Mouse (Mus musculus) heart, embryonic 10.5 days (tissue): ENCODE measurements around the gene Psmb9. TPM values are rescaled to one million over a fixed set of nuclear protein-coding genes. Genes with fewer than 3 reads are reported as not detected.
A peak's percentile ranks its signal among the peaks of the same experiment; 100 is the strongest.
"Not testable (repeated sequence)": the region's sequence is repeated elsewhere in the genome, so short reads cannot be mapped to it uniquely, and the experiment has no call there.

Source experiments
- DNase-seq: peaks from one replicate; pipeline ENCODE4 v3.0.0-alpha.2; 2017; ENCODE audit warnings: low spot score
- H3K27ac ChIP-seq: fragments of 300-500 bp; sonication (generic); 2 replicates; pipeline ENCODE4 v1.5.1; 2016; ENCODE audit warnings: mild to moderate bottlenecking
- H3K27me3 ChIP-seq: fragments of 300-500 bp; sonication (generic); 2 replicates; pipeline ENCODE4 v1.6.1; 2016; ENCODE audit warnings: mild to moderate bottlenecking; ENCODE audit not compliant: poor library complexity, insufficient read depth, severe bottlenecking
- H3K36me3 ChIP-seq: fragments of 300-500 bp; sonication (generic); 2 replicates; pipeline ENCODE4 v1.6.1; 2016; ENCODE audit warnings: mild to moderate bottlenecking, moderate library complexity
- H3K4me1 ChIP-seq: fragments of 300-500 bp; sonication (generic); 2 replicates; pipeline ENCODE4 v1.6.1; 2016; ENCODE audit warnings: mild to moderate bottlenecking
- H3K4me3 ChIP-seq: fragments of 300-500 bp; sonication (generic); 2 replicates; pipeline ENCODE4 v1.5.1; 2016; ENCODE audit warnings: mild to moderate bottlenecking, moderate library complexity
- H3K9me3 ChIP-seq: fragments of 300-500 bp; sonication (generic); 2 replicates; pipeline ENCODE4 v1.6.1; 2016; ENCODE audit warnings: mild to moderate bottlenecking, moderate library complexity
- WGBS: fragments of 180-500 bp; shearing (Covaris S2); methylation state at CpG from one replicate; pipeline ENCODE4 v1.1.7; 2016; 5-methylcytosine and 5-hydroxymethylcytosine counted together
- polyA plus RNA-seq: library from polyadenylated mRNA; unstranded; fragments of >200 nt; fragmentation: Nextera tagmentation; extraction: Ambion mirVana; gene quantifications from 2 replicates; pipeline ENCODE4 v1.2.1, GENCODE M21; 2016

Psmb9 gene
- 0.41 and 0.60 TPM in 2 replicates for polyA plus RNA-seq

DNA sequence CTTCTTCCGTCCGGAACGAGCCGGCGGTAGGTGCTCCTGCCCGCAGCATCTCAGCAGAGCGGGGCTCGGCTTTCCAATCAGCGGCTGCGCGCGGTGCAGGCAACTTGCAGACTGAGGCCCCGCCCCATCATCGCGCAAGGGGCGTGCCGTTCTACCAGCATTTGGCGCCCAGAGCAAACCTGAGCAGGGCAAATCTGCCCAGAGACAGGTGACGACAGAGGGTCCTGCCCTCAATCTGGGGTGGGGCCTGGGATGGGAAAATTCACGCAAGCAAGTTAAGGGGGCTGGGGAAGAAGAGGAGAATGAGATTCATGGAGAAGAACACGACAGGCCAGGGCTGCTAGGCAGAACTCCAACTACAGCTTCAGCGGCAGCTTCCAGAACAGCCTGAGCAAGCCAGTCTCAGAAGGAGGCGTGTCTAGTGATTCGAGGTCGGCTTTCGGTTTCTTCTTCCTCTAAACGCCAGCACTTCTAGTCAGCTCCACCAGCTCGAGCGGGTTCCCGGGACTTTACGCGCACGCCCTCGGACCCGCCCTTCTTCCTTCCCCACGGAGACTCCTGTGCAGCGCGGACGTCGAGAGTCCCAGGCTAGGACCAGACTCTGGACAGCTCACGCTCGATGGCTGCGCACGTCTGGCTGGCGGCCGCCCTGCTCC lies at the start of gene Psmb9, which contains the start of gene Tap1:
Gene Psmb9, minus strand, starts transcription at position 504 of the 656 bp plus-strand sequence.
Gene Tap1, plus strand, starts transcription at position 293 of the 656 bp plus-strand sequence.
- peak within 1 kb of the TSS; percentile 68 for H3K4me3 ChIP-seq
- no peaks in the 10 kb centered on the region for H3K36me3 ChIP-seq
- H3K9me3 ChIP-seq: no peaks in the 10 kb centered on the region
- peak within 1 kb of the TSS; percentile 56; the same call in 1 of the 2 replicates for H3K27ac ChIP-seq
- H3K27me3 ChIP-seq: peaks cover 98% of the 10 kb centered on the region
- DNase-seq: peak; percentile 94
- WGBS: under 1% methylated on average over 46 of the region's 46 CpGs
- H3K4me1 ChIP-seq: peaks cover 17% of the 10 kb centered on the region

GRCm38 (mm10) chr17:34236691-34237090 lies 49.1 kb upstream of the Psmb9 start:
- Histone ChIP-seq H3K4me1 (no peaks in the 10 kb centered on the region), H3K9me3 (no peaks in the 10 kb centered on the region), H3K27me3 (no peaks in the 10 kb centered on the region), H3K36me3 (no peaks in the 10 kb centered on the region), H3K4me3 (no peak overlapping the region), H3K27ac (no peak overlapping the region)
- DNase-seq: no peak
- WGBS: 79% methylated on average over 5 of the region's 5 CpGs

- Histone ChIP-seq H3K9me3 (no peaks in the 10 kb centered on the region), H3K4me3 (no peak overlapping the region), H3K36me3 (no peaks in the 10 kb centered on the region), H3K27ac (no peak overlapping the region), H3K27me3 (no peaks in the 10 kb centered on the region), H3K4me1 (no peaks in the 10 kb centered on the region)
- DNase-seq: no peak
- WGBS: 55% methylated on average over 9 of the region's 9 CpGs
Observed at GRCm38 (mm10) chr17:34234926-34235325, 47.4 kb upstream of the Psmb9 start.

GRCm38 (mm10) chr17:34232021-34232420 lies 44.5 kb upstream of the Psmb9 start:
- not testable (repeated sequence) for H3K27ac ChIP-seq, H3K36me3 ChIP-seq, H3K27me3 ChIP-seq, H3K4me1 ChIP-seq, H3K9me3 ChIP-seq, H3K4me3 ChIP-seq, DNase-seq
- WGBS: 86% methylated on average over 7 of the region's 7 CpGs

DNA sequence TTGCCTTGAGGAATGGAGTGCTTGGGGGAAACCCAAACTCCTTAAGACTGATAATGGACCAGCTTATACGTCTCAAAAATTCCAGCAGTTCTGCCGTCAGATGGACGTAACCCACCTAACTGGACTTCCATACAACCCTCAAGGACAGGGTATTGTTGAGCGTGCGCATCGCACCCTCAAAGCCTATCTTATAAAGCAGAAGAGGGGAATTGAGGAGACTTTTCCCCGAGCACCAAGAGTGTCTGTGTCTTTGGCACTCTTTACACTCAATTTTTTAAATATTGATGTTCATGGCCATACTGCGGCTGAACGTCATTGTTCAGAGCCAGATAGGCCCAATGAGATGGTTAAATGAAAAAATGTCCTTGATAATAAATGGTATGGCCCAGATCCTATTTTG lies 43.4 kb upstream of the Psmb9 start:
- H3K27me3 ChIP-seq, H3K4me3 ChIP-seq, H3K4me1 ChIP-seq, DNase-seq, H3K9me3 ChIP-seq, H3K27ac ChIP-seq, H3K36me3 ChIP-seq: not testable (repeated sequence)
- WGBS: 88% methylated on average over 9 of the region's 9 CpGs

GRCm38 (mm10) chr17:34225911-34226310 lies 38.3 kb upstream of the Psmb9 start:
- not testable (repeated sequence) for H3K27ac ChIP-seq, H3K36me3 ChIP-seq, H3K4me3 ChIP-seq, H3K4me1 ChIP-seq, H3K9me3 ChIP-seq, H3K27me3 ChIP-seq, DNase-seq
- 94% methylated on average over 17 of the region's 23 CpGs for WGBS

DNA sequence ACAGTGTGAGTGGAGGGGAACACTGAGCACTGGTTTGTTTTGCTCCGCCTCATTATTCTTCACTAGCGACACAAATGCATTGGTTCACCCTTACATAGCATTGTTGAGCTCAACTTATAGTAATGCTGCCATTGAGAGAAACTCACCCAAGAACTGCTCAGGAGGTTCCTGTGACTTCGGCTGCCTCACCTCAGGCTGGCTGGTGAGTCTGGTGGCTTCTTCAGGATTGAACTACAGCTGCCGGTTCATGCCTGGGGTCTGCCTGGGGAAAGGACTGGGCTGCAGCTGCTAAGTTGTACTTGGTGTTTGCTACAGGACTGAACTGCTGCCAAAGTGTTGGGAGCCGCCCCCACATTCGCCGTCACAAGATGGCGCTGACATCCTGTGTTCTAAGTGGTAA lies 37.9 kb upstream of the Psmb9 start:
- Histone ChIP-seq H3K4me1 (no peaks in the 10 kb centered on the region), H3K4me3 (no peak overlapping the region), H3K9me3 (peaks cover 8% of the 10 kb centered on the region; the same call in 1 of the 2 replicates), H3K27me3 (no peaks in the 10 kb centered on the region), H3K27ac (no peak overlapping the region), H3K36me3 (no peaks in the 10 kb centered on the region)
- DNase-seq: no peak
- 94% methylated on average over 8 of the region's 8 CpGs for WGBS

DNA sequence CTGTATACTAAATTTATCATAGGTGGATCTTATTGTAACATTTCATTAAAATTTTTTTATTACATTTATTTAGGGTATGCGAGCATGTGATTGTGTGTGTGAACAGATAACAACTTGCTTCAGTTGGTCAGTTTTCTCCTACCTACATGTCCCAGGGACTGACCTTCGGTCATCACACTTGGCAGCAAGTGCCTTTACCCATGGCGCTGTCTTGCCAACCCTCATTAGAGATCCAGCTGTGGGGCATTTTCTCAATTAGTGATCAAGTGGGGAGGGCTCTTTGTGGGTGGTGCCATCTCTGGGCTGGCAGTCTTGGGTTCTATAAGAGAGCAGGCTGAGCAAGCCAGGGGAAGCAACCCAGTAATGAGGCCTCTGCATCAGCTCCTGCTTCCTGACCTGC lies 37.3 kb upstream of the Psmb9 start:
- DNase-seq: no peak
- WGBS: 86% methylated on average over 3 of the region's 3 CpGs
- Histone ChIP-seq H3K27me3 (no peaks in the 10 kb centered on the region), H3K4me1 (no peaks in the 10 kb centered on the region), H3K36me3 (no peaks in the 10 kb centered on the region), H3K27ac (no peak overlapping the region), H3K9me3 (peaks cover 8% of the 10 kb centered on the region; the same call in 1 of the 2 replicates), H3K4me3 (no peak overlapping the region)

DNA sequence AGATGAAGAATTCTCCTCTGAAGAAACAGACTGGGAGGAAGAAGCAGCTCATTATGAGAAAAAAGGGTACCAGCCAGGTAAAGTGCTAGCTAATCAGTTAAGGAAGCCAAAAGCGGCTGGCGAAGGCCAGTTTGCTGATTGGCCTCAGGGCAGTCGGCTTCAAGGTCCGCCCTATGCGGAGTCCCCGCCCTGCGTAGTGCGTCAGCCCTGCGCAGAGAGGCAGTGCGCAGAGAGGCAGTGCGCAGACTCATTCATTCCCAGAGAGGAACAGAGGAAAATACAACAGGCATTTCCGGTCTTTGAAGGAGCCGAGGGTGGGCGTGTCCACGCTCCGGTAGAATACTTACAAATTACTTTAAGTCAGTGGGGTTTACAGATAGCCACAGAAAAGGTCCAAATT lies 32.8 kb upstream of the Psmb9 start:
- H3K4me1 ChIP-seq, H3K27me3 ChIP-seq, H3K27ac ChIP-seq, DNase-seq, H3K9me3 ChIP-seq, H3K4me3 ChIP-seq, H3K36me3 ChIP-seq: not testable (repeated sequence)
- 93% methylated on average over 10 of the region's 16 CpGs for WGBS

DNA sequence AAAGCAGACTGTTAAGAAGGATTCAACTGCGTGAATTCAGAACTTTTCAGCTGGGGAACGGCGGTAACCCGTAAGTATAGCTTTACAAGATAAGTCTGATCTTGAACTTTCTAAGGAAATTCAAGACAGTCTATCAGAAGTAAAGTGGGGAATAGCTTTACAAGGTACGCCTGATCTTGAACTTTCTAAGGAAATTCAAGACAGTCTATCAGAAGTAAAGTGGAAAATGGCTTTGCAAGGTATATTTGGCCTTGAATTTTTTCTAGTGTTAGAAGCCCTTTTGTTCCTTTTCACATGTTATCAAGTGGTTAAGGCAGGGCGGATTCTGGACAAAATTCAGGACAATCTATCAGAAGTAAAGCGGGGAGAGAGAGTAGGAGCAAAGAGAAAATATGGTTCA lies 32.2 kb upstream of the Psmb9 start:
- H3K27ac ChIP-seq, H3K4me3 ChIP-seq, H3K36me3 ChIP-seq, H3K9me3 ChIP-seq, H3K4me1 ChIP-seq, DNase-seq: not testable (repeated sequence)
- H3K27me3 ChIP-seq: peaks cover 12% of the 10 kb centered on the region
- 91% methylated on average over 5 of the region's 7 CpGs for WGBS

DNA sequence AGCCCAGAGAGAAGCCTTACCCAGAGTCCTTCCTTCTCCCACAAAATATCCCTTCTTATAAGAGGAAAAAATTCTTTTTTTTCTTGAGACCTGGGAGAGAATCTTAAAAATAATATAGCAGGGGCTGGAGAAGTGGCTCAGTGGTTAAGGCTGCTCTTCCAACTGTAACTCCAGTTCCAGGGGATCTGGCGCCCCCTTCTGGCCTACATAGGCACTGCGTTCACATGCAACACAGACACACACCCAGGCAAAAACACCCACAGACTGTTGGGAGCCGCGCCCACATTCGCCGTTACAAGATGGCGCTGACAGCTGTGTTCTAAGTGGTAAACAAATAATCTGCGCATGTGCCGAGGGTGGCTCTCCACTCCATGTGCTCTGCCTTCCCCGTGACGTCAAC lies 31.5 kb upstream of the Psmb9 start:
- H3K9me3 ChIP-seq, DNase-seq, H3K4me1 ChIP-seq, H3K36me3 ChIP-seq, H3K27ac ChIP-seq, H3K4me3 ChIP-seq: not testable (repeated sequence)
- whole genome bisulfite sequencing: 87% methylated on average over 9 of the region's 11 CpGs
- H3K27me3 ChIP-seq: peaks cover 19% of the 10 kb centered on the region

- 89% methylated on average over 11 of the region's 11 CpGs for WGBS
- H3K27me3 ChIP-seq: peaks cover 23% of the 10 kb centered on the region
- no peaks in the 10 kb centered on the region for H3K36me3 ChIP-seq
- no peaks in the 10 kb centered on the region for H3K4me1 ChIP-seq
- DNase-seq: no peak
- H3K9me3 ChIP-seq: peaks cover 4% of the 10 kb centered on the region; the same call in 1 of the 2 replicates
- H3K4me3 ChIP-seq: no peak overlapping the region
- no peak overlapping the region for H3K27ac ChIP-seq
Observed at GRCm38 (mm10) chr17:34218675-34219074, 31.1 kb upstream of the Psmb9 start.

DNA sequence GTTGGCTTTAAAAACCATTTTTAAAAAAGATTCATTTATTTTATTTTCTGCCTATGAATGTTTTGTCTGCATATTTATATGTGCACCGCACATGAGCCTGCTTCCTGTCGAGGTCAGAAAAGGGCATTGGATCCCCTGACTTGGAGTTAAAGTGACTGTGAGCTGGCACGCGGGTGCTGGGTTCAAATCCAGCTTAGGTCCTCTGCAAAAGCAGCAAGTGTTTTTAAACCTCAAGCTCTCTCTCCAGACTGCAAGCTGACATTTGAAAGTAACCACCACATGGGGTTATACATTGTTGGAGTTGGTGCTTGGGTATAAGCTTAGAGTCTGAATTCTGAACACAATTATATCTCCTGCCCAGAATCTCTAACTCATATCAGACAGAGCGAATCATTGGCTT lies 30.4 kb upstream of the Psmb9 start:
- no peak overlapping the region for H3K4me3 ChIP-seq
- no peak for DNase-seq
- H3K27ac ChIP-seq: no peak overlapping the region
- peaks cover 4% of the 10 kb centered on the region; the same call in 1 of the 2 replicates for H3K9me3 ChIP-seq
- no peaks in the 10 kb centered on the region for H3K36me3 ChIP-seq
- H3K4me1 ChIP-seq: no peaks in the 10 kb centered on the region
- H3K27me3 ChIP-seq: peaks cover 30% of the 10 kb centered on the region
- WGBS: 88% methylated on average over 5 of the region's 5 CpGs
